Mouse (Mus musculus): ENCODE measurements at regions not wholly inside any gene's neighbourhood (a gene's known extent, or its start where the extent isn't known, plus 50 kb on each side); places are given as distances from the start of the nearest gene placed in this dataset.

- no peak for DNase-seq (ENCODE audit: low spot score)
Measured at GRCm38 (mm10) chr15:40223272-40223671, 89.1 kb downstream of the 9330182O14Rik start.

- DNase-seq (ENCODE audit: low spot score), result no peak
Measured at GRCm38 (mm10) chr15:40241764-40242163, 107.6 kb downstream of the 9330182O14Rik start.

GRCm38 (mm10) chr15:40248966-40249365, 114.8 kb downstream of the 9330182O14Rik start:
- no peak for DNase-seq (ENCODE audit: low spot score)

GRCm38 (mm10) chr15:40259433-40259832, 125.3 kb downstream of the 9330182O14Rik start:
- DNase-seq (ENCODE audit: low spot score), result no peak

GRCm38 (mm10) chr15:40279021-40279420, 144.9 kb downstream of the 9330182O14Rik start:
- DNase-seq (ENCODE audit: low spot score), result peak; percentile 8

GRCm38 (mm10) chr15:40280551-40280950, 146.4 kb downstream of the 9330182O14Rik start:
- DNase-seq (ENCODE audit: low spot score), result no peak

GRCm38 (mm10) chr15:40281078-40281720, 147.0 kb downstream of the 9330182O14Rik start:
- DNase-seq (ENCODE audit: low spot score), result no peak

- no peak for DNase-seq (ENCODE audit: low spot score)
Measured at GRCm38 (mm10) chr15:40291602-40292001, 157.4 kb downstream of the 9330182O14Rik start.

- no peak for DNase-seq (ENCODE audit: low spot score)
Measured at GRCm38 (mm10) chr15:40312226-40312625, 178.1 kb downstream of the 9330182O14Rik start.

- no peak for DNase-seq (ENCODE audit: low spot score)
Measured at GRCm38 (mm10) chr15:40339746-40340145, 205.6 kb downstream of the 9330182O14Rik start.

GRCm38 (mm10) chr15:40340269-40340668, 206.1 kb downstream of the 9330182O14Rik start:
- no peak for DNase-seq (ENCODE audit: low spot score)

- peak; percentile 38 for DNase-seq (ENCODE audit: low spot score)
Measured at GRCm38 (mm10) chr15:40351473-40351872, 217.3 kb downstream of the 9330182O14Rik start.

- no peak for DNase-seq (ENCODE audit: low spot score)
Measured at GRCm38 (mm10) chr15:40354802-40355487, 220.8 kb downstream of the 9330182O14Rik start.

GRCm38 (mm10) chr15:40356096-40356495, 221.9 kb downstream of the 9330182O14Rik start:
- no peak for DNase-seq (ENCODE audit: low spot score)

GRCm38 (mm10) chr15:40358341-40358740, 224.2 kb downstream of the 9330182O14Rik start:
- no peak for DNase-seq (ENCODE audit: low spot score)

- DNase-seq (ENCODE audit: low spot score), result no peak
Measured at GRCm38 (mm10) chr15:40361849-40362533, 227.8 kb downstream of the 9330182O14Rik start.

- no peak for DNase-seq (ENCODE audit: low spot score)
Measured at GRCm38 (mm10) chr15:40364221-40364621, 230.1 kb downstream of the 9330182O14Rik start.

- DNase-seq (ENCODE audit: low spot score), result no peak
Measured at GRCm38 (mm10) chr15:40365613-40366012, 231.4 kb downstream of the 9330182O14Rik start.

- DNase-seq (ENCODE audit: low spot score), result no peak
Measured at GRCm38 (mm10) chr15:40367026-40367425, 232.9 kb downstream of the 9330182O14Rik start.

- DNase-seq (ENCODE audit: low spot score), result no peak
Measured at GRCm38 (mm10) chr15:40368746-40369145, 234.6 kb downstream of the 9330182O14Rik start.

- DNase-seq (ENCODE audit: low spot score), result no peak
Measured at GRCm38 (mm10) chr15:40371486-40371885, 237.3 kb downstream of the 9330182O14Rik start.

GRCm38 (mm10) chr15:40386526-40386925, 252.4 kb downstream of the 9330182O14Rik start:
- no peak for DNase-seq (ENCODE audit: low spot score)

GRCm38 (mm10) chr15:40387746-40388145, 253.6 kb downstream of the 9330182O14Rik start:
- no peak for DNase-seq (ENCODE audit: low spot score)
